Mouse (Mus musculus) brain, embryonic 18.5 days (tissue): ENCODE results near the gene Slc35b3.
A peak's percentile ranks its signal among the peaks of the same experiment; 100 is the strongest.

ENCODE experiments used
- DNase-seq: peaks from one replicate; pipeline ENCODE4 v3.0.0-alpha.2; 2012; ENCODE audit warnings: low read depth, low spot score

The Slc35b3 gene

DNA sequence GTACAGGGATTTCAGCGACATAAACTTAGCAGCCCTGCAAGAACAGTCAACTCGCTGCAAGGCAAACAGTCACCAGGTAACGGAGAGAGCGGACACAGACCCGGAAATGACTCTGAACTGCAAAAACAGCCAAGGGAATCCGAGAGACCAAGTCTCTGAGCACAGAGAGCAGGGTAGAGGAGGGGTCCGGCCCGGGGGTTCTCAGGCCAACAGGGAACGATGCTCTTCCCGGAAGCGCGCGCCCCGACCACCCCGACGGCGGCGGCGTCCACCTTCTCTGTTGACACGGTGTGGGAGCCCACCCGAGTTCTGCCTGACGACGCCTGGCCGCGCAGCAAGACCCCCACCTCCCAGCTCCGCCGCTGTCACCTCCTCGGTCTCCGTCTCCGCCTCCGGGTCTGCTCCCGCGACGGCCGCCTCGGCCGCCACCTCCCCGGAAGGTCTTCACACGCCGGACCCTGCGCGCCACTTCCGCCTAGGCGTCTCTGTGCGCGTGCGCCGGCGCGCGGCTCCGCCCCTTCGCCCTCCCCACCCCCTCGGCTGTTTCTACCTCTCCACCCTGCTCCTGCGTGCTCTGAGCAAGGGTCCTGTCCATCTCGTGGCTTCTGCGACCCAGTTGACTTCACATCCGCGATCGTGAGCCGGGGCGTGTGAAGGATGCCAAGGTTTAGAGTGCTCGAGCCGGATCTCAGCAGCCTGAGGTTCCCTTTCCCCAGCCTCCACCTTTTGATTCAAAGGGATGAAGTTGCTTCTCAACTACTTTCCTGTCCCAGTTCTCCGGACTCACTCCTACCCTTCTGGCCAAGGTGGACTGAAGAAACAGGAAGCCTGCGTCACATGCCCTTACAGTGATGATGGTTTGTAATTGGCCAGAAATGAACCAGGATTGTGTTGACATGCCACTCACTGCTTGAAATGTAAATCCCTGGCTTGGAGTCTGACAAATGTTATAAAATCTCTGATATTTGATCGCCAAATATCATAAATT is at the start of gene Slc35b3:
Gene Slc35b3, minus strand, starts transcription at position 813 of the 988 bp plus-strand sequence.
- peak; percentile 40 for DNase-seq

DNA sequence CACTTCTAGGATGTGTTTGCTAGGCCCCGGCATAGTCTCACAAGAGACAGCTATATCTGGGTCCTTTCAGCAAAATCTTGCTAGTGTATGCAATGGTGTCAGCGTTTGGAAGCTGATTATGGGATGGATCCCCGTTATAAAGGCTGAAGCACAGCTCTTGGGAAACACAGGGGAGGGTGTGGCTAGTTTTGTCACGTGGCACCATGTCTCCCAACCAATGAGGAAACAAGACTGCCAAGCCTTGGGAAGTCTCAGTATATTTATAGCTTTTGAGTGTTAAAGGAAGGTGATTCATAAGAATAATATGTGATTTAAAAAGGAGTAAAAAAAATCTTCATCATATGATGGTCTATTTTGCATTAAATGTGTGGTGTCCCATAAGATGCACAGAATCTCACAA is 49.6 kb upstream of the Slc35b3 start:
- DNase-seq, result no peak

DNA sequence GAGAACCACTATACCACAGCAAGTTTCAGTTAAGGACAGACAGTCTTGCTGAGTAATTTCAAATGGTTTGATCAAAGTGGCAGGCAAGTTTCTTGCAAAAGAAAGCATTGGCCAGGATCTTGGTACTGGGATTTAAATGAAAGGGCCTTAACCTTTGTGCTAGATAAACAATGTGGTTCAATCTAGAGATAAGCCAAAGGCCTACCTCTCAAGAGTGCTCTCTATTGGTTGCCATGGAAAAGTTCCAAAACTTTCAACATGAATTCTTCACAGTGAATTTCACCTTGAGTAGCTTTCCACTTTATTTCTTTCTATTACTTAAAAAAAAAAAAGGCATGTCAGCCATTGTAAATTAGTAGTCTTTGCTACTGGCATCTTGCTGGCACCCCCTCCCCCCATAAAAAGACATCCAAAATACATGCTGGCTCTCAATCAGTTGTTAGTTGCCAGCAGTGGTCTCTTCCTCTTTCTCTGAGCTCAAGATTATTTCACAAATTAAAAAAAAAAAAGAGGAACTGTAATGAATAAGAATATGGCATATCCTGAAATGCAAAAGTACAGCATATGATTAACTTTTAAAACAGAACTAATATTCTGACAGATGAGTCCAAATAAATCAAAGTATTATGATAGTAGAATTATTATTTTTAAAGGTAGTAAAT is 42.6 kb upstream of the Slc35b3 start:
- no peak for DNase-seq

DNA sequence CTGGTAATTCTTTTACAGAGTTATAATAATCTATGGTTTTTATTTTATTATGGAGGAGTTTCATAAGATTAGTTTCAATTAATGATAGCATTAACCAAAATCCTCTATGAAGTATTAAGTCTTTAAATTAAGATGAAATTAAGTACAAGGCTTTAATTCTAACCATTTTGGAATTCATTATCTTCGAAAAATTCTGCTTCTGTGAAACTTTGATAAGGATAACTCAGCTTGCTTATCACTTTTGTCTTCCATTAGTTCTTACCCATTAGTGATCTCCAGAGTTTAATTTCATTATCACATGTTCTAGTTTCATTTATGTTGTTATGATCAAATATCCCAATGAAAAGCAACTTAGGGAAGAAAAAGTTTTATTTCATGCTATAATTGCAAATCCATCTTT is 41.7 kb upstream of the Slc35b3 start:
- no peak for DNase-seq

DNA sequence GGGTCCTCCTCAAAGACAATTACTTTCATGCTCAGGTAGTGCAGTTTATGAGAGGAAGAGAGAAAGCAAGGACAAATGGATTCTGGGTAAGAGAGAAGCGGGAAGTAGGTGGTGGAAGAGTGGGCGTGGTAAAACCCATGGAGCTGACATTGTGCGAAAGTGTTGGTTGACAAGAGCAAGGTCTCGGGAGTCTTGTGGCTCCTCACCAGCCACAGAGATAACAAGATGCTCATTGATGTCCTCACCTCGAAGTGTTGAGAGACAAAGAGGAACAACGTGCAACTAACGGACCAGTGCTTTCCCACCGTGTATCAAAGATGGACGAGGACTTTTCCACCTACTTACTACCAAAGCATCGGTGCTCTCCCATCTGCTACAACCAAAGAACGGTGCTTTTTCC is 40.8 kb upstream of the Slc35b3 start:
- no peak for DNase-seq

DNA sequence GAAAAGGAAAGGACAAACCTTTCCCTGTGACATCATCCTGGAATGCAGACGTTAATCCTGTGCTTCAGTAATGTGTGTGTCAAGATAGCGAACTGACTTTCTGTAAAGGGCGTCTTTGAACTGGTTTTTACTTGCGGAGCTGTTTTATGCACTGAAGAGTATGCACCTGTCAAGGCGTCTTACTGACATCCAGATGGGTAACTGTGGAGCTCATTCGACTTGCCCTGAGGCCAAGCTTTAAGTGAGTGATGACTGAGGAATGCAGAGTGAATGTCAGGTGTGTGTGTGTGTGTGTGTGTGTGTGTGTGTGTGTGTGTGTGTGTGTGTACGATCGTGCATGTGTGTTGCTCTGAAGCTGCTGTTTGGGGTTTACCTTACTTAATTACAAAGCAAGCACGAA is 38.3 kb upstream of the Slc35b3 start:
- no peak for DNase-seq

DNA sequence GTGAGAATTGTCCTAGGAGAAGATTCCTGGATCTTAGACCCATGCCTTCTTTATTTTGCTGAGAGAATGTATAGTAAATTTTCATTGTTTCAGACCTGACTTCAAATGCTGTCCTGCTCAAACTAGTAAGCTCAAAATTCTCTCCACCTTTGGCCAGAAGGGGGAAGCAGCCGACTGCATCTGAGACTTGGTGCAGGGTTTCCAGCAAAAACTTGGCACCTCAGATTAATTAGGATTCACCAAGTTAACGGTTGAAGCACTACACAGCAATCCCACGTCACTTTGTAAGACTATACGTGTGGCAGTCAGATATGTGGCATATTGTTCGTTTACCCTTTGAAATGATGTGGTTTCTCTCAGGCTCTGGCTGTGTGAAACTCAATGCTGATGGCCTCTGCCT is 31.9 kb upstream of the Slc35b3 start:
- DNase-seq, result peak; percentile 55

DNA sequence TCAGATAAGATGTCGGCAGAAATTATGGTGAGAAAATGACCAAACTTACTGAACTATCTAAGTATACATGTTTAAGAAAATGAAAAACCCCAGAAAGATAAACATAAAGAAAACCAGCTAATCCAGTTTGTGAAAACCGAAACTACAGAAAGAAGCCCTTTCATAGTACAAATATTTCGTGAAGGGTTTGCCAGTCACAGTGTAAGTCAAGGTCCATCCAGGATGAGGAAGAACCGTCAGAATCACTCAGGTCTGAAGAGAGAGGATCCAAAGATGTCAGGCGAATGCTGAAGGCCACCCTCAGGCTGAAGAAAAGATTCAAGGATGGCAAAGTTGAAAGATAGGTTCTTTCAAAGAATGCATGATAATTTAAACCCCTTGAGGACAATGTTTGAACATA is 23.1 kb upstream of the Slc35b3 start:
- no peak for DNase-seq

DNA sequence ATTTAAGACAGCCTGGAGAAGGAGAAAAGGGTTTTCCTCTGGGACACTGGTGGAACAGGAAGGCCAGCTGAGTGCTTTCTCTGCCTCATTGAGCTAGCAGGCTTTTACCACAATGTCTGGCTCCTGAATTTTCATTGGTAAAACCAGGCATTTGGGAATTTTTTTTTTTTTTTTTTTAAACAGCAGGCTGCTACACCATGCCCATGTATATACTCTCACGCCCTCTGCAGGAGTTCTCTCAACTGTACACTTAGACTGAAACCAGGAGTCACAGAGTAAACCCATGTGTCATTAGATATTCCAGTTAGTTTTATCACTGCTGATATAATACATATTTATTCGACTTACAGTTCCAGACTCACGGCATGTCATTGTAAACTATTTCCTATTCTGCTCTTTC is 20.2 kb upstream of the Slc35b3 start:
- DNase-seq, result no peak

DNA sequence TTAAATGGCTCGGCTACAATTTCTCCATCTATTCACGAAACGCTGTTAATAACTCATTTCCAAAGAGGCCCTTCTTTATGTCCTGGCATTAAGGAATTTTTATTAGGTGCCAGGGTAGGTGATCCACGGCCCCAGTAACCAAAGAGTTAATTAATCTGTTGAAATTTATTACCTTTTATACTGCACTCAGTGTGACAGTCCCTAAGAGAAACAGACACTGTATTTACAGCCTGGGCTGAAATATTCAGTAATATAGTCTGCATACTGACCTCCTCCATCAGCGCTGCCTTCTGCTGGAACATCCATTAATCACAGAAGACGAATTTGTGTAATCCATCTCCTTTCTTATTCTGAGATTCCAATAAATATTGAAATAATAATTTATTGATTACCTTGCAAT is 16.3 kb upstream of the Slc35b3 start:
- DNase-seq, result no peak

DNA sequence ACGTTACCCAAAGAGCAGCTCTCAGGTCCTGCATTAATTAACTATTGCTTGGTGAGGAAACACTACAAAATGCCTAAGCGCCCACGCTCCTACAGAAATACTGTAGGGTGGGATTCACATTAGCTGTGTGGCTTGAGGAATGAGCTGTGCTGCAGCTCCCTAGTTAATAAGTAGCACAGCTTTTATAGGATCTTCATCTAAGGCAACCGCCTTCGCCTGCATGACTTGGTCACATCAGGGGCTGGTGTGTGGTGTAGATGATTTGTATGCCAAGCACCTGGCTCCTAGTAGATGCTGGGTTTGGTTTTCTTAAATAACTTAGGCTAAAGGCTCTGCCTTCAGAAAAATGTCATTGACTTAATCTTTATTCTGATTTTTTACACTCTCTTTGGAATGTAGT is 15.2 kb upstream of the Slc35b3 start:
- DNase-seq, result no peak

DNA sequence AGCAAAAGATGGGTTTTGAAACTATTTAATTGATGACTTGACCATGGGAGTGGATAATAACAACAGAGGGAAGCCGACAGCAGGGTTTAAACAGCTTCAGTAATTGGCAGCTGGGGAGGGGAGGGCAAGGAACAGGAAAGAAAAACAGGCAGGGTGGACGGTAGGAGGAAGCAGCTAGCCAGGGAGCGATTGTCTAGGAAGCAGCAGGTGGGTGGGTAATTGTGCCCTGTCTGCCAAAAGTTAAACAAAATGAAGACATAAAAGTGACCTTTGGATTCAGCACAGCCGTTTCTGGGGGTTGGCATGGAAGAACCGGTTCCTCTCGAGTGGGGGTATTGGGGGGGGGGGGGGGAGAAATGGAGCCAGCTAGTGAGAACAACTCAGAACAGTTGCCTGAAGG is 11.9 kb upstream of the Slc35b3 start:
- DNase-seq, result no peak

DNA sequence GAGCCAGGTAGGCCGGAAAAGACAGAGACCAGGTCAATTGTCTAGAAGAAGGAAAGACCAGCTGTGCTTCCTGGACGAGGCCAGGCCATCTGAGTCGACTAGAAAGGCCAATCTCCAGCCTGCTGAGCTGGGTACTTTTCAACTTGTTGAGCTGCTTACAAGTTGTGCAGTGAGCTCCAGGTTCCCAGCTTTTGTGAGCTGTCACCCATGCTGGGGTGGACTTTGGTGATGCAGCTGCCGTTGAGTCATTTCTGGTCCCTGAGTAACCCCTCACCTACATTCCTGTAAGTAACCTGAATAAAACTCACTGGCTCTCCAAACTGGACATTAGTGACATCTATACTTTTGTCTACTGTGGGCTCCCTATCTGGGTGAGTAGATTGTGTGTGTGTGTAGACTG is 10.4 kb upstream of the Slc35b3 start:
- no peak for DNase-seq

DNA sequence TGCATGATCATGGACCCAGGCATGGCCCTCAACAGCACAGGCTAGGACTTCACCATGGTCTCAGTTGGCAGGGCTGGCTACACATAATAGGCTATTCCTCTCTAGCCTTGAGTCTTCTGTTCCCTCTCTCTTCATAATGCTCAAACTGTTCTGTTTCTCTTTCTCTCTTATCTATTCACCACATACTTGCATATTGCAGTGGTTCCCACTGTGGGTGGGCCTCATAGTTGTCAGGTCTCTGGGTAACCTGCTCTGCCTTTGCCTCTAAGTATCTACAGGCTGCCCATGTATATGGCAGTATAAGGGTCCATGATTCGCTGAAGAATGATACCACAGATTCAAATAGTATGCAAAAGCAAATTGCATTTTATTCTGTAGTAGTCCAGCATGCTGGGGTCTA is 6.8 kb upstream of the Slc35b3 start:
- no peak for DNase-seq

DNA sequence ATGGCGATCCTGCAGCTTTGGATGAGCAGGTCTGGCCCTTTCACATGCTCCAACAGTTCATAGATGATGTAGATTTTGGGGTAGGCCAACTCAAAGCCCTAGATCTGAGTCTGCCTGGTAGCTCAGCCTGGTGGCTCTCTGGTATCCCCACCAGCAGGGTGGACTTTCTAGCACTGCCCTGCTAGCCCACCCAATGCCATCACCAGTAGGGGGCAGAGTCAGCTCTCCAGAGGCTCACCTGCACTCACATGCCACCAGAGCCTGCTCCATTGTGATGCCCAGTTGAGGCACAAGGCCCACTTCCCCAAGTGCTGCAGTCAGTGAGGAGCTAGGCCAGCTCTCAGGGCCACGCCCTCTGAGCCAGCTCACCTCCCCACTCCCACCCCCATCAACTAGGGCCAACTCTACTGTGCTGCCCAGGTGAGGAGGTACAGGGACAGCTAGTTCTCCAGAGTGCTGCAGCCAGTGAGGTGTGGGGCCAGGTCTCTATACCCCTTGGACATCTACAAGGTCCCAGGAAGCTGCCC is 6.3 kb upstream of the Slc35b3 start:
- DNase-seq, result no peak

DNA sequence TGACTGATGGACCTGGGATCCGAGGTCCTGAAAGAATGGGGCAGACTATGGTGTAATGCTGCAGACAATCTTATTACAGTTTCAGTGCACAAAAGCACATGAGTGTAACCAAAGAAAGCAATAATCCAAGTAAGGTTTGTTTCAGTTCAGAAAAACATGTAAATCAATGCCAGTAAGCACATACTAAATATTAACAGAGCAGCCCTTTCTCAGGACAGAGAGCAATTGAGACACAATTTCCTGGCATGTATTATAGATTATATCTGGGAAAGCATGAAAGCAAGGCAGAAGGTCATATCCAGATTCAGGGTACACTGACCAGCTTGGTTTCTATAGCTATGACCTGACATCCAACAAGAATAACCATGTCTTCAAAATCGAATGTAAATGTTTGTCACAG is 2.1 kb upstream of the Slc35b3 start:
- no peak for DNase-seq

DNA sequence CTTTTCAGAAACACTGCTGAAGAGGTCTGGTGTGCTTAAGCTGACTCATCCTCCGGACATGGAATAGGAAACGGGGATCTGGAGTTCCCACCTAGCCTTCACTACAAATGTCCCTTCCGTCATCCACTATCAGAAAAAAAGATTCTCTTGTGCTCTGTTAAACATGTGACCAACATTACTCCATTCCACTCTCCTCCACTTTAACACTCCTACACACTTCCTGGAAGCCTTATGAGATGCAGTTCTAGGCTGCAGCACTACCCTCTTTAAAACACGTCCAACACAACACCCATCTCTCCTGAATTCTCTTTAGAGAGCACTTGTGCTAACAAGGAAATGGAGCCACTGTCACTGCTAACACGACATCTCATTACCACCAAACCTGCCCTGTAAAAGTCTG is 2.6 kb downstream of the Slc35b3 start:
- no peak for DNase-seq

DNA sequence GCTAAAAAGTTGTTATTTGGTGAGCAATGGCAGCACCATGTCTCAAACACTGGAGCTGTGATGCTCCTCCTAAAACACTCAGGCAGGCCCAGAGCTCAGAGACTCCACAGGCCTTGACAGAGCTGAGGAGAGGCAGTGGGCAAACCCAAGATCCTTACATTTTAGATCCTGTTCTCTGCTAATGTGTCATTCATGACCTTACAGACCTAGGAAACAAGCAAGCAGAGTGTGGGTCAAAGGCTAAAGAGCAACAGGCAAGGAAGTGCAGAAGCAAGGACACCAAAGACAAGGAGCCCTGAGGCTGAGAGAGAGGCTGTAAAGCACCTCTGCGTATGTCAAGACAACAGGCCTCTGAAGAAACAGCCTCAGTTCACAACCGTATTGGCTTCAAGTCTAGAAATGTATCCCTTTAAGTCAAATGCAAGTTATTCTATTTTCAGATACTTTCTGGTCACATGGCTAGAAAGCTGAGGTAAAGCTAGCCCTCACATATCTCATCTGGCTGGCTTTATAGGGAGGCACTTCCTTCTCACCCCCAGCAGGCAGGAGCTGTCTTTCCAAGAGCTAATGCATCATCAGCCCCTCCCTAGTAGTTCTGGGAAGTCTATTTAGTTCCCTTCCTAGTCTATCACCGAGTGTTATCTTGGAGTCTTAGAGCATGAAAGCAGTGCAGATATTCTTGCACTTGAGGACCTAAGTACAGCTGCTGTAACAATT is 14.2 kb downstream of the Slc35b3 start:
- no peak for DNase-seq

DNA sequence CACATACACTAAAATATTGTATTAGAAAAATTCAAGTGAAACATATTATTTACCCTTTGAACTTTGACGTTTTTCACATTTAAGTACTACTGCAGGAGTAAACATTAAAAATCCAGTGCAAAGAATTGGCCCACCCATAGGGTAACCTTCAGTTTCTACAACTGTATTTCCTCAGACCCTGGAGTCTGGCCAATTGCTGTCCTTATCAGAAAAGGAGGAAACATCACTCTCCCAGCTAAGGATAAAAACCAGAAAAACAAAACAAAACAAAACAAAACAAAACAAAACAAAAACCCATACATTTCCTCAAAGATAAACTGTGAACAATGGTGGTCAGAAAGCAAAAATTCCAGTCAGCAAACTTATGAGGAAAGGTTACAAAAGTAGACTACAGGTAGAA is 14.9 kb downstream of the Slc35b3 start:
- DNase-seq, result no peak

DNA sequence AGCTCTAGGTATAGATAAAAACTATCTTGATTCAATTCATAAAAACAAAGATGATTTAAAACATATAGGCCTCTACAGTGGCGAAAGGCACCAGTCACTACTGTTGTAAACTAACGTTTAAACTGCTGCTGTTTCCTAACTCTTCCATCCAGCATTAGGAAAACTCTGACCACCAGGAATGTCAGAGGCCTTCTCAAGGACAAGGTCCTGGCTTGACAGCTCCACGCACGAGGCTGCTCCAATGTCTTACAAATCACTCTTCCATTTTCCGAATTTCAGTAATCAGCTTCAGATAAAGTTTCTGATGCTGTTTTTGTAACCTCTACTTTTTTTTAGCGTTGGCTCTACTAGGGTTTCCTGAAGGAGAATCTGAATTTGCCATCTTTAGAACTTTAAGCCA is 15.7 kb downstream of the Slc35b3 start:
- no peak for DNase-seq

DNA sequence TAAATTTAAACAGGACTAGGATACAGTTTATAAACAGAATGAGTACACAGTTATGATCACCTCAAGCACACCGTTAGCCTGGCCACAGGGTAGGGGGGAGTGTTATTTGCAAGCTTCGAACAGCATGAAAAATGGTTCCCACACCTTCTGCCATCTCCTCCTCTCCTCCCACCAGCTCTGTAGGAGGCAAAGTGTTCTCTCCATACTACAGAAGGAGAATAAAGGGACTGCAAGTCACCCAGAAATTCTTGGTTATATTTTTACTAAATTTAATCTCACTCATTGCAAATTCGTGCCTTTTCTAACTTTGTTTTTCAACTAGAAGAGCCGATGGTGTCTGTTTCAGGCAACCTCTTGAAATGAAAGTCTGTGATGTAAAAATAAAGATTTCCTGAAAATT is 18.9 kb downstream of the Slc35b3 start:
- DNase-seq, result no peak

DNA sequence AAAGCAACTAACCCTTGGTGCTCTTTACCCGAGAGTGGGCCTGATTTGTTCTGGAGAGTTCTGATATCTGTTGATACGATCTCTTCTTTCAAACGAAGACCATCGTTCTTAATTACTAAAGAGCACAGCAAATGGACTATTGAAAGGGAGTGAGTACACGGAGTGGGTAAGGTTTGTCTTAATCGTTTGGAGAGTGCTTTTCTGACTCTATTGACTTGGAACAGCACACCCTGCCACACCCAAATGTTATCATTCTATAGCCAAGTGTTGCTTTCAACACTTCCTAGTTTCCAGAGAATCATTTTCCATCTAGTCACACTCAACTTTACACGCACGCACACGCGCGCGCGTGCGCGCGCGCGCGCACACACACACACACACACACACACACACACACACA is 19.4 kb downstream of the Slc35b3 start:
- no peak for DNase-seq
